In the genomic region with DNA sequence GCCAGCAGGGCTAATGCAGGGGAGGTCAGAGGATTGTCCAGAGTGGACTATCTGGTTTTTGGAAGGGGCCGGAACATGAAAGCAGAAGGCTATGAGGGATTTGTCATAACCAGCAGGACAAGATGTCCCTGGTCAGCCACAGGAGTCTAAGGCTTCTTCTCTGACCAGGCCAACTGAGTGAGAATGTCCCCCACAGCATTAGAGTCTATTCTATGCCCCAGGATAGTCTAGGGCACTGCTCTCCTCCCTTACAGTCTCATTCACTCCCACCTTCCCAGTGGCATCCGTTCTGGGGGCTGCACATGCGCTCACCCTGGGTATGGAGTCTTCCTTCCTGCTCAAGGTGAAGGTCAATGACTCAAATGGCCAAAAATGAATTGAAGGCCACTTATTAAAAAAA, we compare ENCODE assay signal across 12 mouse cellular contexts.
"Had no signal": no experiment of that assay in that cellular context is flagged by ENCODE, and none has a peak within 500 bp of the region (broad histone marks: within the 10 kb centered on the region; RNA-seq: fewer than 3 reads in every experiment).

No protein-coding gene starts in this region.

- DNase-seq: left cerebral cortex, postnatal 4 days; liver; liver, embryonic 13.5 days; liver, postnatal 0 days; lung, adult 18-20 months; lung, adult 2 months; lung, embryonic 14.5 days; lung, postnatal 10 days; lung, postnatal 14 days; lung, postnatal 36 days; lung, postnatal 4 days; midbrain, embryonic 14.5 days had no signal
